8 mouse cellular contexts compared by ENCODE assay signal in the genomic region with DNA sequence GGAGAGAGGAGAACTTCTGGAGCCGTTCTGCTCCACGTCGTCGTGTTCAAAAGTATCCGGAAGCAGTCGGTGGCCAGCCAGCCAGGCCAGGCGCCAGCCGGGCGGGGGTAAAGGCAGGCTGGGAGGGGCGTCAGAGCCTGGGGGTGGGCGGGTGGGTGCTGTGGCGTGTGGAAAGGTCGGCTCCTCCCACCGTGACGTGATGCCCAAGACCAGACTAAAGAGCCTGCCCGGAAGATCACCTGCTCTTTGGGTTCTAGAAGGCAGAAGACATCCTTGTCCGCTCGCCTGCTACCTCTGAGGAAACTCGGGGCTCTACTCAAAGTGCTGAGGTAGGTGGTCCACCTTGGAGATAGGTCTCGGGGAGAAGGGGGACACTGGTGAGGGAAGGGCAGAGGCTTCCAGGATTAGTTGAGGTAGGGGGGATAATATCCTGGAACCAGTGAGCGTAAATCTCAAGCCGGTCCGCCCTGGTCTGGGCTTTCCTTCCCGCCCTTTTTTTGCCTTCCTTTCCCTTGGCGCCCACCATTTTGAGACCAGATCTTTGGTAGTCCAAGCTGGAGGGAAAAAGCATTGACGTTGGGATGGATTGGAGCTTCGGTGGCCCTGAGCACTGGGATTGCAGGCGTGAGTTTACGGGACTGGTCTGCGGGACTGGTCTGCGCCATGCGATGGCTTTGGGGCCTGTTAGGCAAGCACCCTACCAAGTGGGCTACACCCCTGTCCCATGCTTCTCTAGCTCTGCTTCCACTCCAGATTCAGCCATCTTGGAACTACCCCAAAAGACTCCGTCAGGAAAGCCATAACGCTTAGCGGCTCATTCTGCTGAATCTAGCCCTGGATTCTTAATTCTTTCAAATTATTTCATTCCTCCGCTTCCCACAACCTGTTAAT. TPM values are rescaled to one million over a fixed set of nuclear protein-coding genes. Genes with fewer than 3 reads are reported as not detected.
DNase-seq lines count a peak whose midpoint lies in the region; ATAC-seq and TF ChIP-seq lines count a peak whose summit lies in the region.

A gene (plus strand): TSS at position 241 of the 891 bp plus-strand sequence.

- H3K27ac ChIP-seq in kidney, embryonic 15.5 days, result no peak within 1 kb of the TSS
- no peak within 1 kb of the TSS for H3K27ac ChIP-seq in hindbrain, postnatal 0 days
- H3K27ac ChIP-seq in midbrain, embryonic 14.5 days (replicated peaks; ENCODE audit: low read depth, low read length), result no peak within 1 kb of the TSS

- no peaks in the 10 kb centered on the region; the same call in 1 of the 2 replicates for H3K9me3 ChIP-seq in kidney, embryonic 15.5 days (replicated peaks)
- no peaks in the 10 kb centered on the region for H3K9me3 ChIP-seq in hindbrain, postnatal 0 days (ENCODE audit: low read length)
- no peaks in the 10 kb centered on the region for H3K9me3 ChIP-seq in midbrain, embryonic 14.5 days (ENCODE audit: control insufficient read depth, low read length)

- no peaks in the 10 kb centered on the region for H3K36me3 ChIP-seq in kidney, embryonic 15.5 days
- no peaks in the 10 kb centered on the region for H3K36me3 ChIP-seq in hindbrain, postnatal 0 days (ENCODE audit: insufficient read depth, low read length)
- no peaks in the 10 kb centered on the region for H3K36me3 ChIP-seq in midbrain, embryonic 14.5 days (ENCODE audit: control insufficient read depth, insufficient read depth, low read length)

- DNase-seq in kidney, postnatal 25 days, result no peak
- no peak for DNase-seq in adrenal gland, adult 8-10 months
- no peak for DNase-seq in gastrocnemius, adult 8-10 months (ENCODE audit: low spot score in 2 of 2)
- DNase-seq in hindbrain, postnatal 0 days (ENCODE audit: low spot score), result no peak
- DNase-seq in midbrain, embryonic 14.5 days, result no peak
- no peak for DNase-seq in urinary bladder, postnatal 36 days (ENCODE audit: low spot score in 2 of 2)
- no peak for DNase-seq in cerebellum, adult 8-10 months

- no peaks in the 10 kb centered on the region for H3K4me1 ChIP-seq in kidney, embryonic 15.5 days
- H3K4me1 ChIP-seq in hindbrain, postnatal 0 days (ENCODE audit: insufficient read depth, low read length), result no peaks in the 10 kb centered on the region
- no peaks in the 10 kb centered on the region for H3K4me1 ChIP-seq in midbrain, embryonic 14.5 days (ENCODE audit: control insufficient read depth, insufficient read depth, low read length)

- no peak within 1 kb of the TSS for H3K4me2 ChIP-seq in kidney, embryonic 15.5 days
- H3K4me2 ChIP-seq in hindbrain, postnatal 0 days (ENCODE audit: low read depth, low read length), result no peak within 1 kb of the TSS
- no peak within 1 kb of the TSS for H3K4me2 ChIP-seq in midbrain, embryonic 14.5 days (ENCODE audit: low read length)

- ATAC-seq in kidney, embryonic 15.5 days (replicated peaks; ENCODE audit: low FRiP score), result no peak
- no peak for ATAC-seq in hindbrain, postnatal 0 days
- ATAC-seq in midbrain, embryonic 14.5 days (ENCODE audit: low FRiP score, low TSS enrichment), result no peak

- H3K27me3 ChIP-seq in kidney, embryonic 15.5 days, result no peaks in the 10 kb centered on the region
- H3K27me3 ChIP-seq in hindbrain, postnatal 0 days (ENCODE audit: insufficient read depth, low read length), result no peaks in the 10 kb centered on the region
- no peaks in the 10 kb centered on the region for H3K27me3 ChIP-seq in midbrain, embryonic 14.5 days (ENCODE audit: control insufficient read depth, insufficient read depth, low read length)

- TF ChIP-seq CTCF in hindbrain, postnatal 0 days (IDR thresholded peaks at IDR 0.05; ENCODE audit: low read depth), result no peak

- H3K4me3 ChIP-seq in kidney, embryonic 15.5 days (replicated peaks), result no peak within 1 kb of the TSS
- no peak within 1 kb of the TSS for H3K4me3 ChIP-seq in hindbrain, postnatal 0 days (ENCODE audit: low read length)
- no peak within 1 kb of the TSS for H3K4me3 ChIP-seq in midbrain, embryonic 14.5 days (replicated peaks; ENCODE audit: low read depth, low read length)

- WGBS in kidney, embryonic 15.5 days, result 97% methylated on average over 36 of the region's 36 CpGs
- WGBS in hindbrain, postnatal 0 days, result 97% methylated on average over 36 of the region's 36 CpGs
- 95% methylated on average over 36 of the region's 36 CpGs for WGBS in midbrain, embryonic 14.5 days

- no peak within 1 kb of the TSS for H3K9ac ChIP-seq in kidney, embryonic 15.5 days
- H3K9ac ChIP-seq in hindbrain, postnatal 0 days (replicated peaks; ENCODE audit: low read length), result no peak within 1 kb of the TSS
- no peak within 1 kb of the TSS for H3K9ac ChIP-seq in midbrain, embryonic 14.5 days (replicated peaks; ENCODE audit: low read length)

RNA-seq across cellular contexts. Expression of the gene that starts here (rescaled TPM):
- polyA plus RNA-seq in kidney, embryonic 15.5 days (2015; fragmentation: Nextera tagmentation; extraction: Ambion mirVana), result 22.1 and 22.8 TPM in 2 replicates
- total RNA-seq in adrenal gland, adult 8-10 months (2022), result 10 to 100 TPM; 48.6 to 76.6 (median 55.3) TPM
- total RNA-seq in gastrocnemius, adult 8-10 months (2022), result 10 to 100 TPM; 22.4 to 29.0 (median 27.6) TPM
- total RNA-seq in hindbrain, postnatal 0 days (2014; rRNA removed), result 19.1 and 33.4 TPM in 2 replicates
- 18.0 and 18.7 TPM in 2 replicates for polyA plus RNA-seq in hindbrain, postnatal 0 days (2015; fragmentation: Nextera tagmentation; extraction: Ambion mirVana)
- 9.4 and 13.1 TPM in 2 replicates for polyA plus RNA-seq in midbrain, embryonic 14.5 days (2014; fragmentation: Nextera tagmentation; extraction: Ambion mirVana)
